Comparison of ENCODE assay signal across 9 mouse cellular contexts in the genomic region with DNA sequence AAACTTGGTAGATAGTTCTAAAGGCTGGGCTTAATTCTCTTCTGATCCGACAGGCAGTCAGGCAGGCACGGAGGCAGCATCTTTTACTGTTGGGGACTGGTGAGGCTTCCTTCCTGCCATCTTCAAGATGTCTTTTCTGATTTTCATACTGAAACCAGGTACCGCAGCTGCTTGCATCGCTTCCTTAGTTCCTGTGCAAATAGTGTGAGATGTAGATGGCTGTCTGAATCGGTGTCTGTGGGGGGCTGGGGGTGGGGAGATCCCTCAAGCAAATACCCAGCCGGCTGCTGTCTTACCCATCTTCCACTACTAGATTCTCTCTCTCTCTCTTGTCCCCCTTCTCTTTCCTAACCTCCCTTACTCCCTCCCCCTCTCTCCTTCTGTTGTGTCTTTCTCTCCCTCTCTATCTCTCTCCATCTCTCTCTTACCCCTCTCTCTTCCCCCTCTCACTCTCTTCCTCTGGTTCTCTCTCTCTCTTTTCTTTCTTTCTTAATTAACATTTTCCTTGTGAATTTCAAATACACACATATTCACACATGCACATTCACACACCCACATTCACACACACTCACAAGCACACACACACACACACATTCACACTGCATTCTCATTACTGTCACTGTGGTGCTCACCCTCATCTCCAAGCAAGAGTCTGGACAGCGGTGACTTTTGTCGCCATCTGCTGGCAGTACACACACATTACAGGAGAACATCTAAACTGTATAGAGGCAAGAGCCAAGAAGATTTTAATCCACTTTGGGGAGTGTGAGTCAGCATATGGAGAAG.
DNase-seq lines count a peak whose midpoint lies in the region; ATAC-seq lines count a peak whose summit lies in the region.
"Had no signal": no experiment of that assay in that cellular context is flagged by ENCODE, and none has a peak within 500 bp of the region (broad histone marks: within the 10 kb centered on the region; RNA-seq: fewer than 3 reads in every experiment).

No protein-coding gene starts in this region.

- H3K4me2 ChIP-seq in kidney, embryonic 14.5 days (replicated peaks; ENCODE audit: low read depth, low read length), result no peak overlapping the region
- H3K4me2 ChIP-seq in limb, embryonic 11.5 days (ENCODE audit: low read depth, severe bottlenecking), result no peak overlapping the region
- H3K4me2 ChIP-seq: embryonic facial prominence, embryonic 13.5 days had no signal

- H3K27me3 ChIP-seq in kidney, embryonic 14.5 days (ENCODE audit: control insufficient read depth, insufficient read depth, low read length), result no peaks in the 10 kb centered on the region
- no peaks in the 10 kb centered on the region for H3K27me3 ChIP-seq in limb, embryonic 11.5 days (ENCODE audit: control insufficient read depth, insufficient read depth, low read length)
- H3K27me3 ChIP-seq: embryonic facial prominence, embryonic 13.5 days had no signal

- no peaks in the 10 kb centered on the region for H3K9me3 ChIP-seq in kidney, embryonic 14.5 days (ENCODE audit: control insufficient read depth, low read length)
- no peaks in the 10 kb centered on the region for H3K9me3 ChIP-seq in limb, embryonic 11.5 days (ENCODE audit: control insufficient read depth, low read length)
- H3K9me3 ChIP-seq: embryonic facial prominence, embryonic 13.5 days had no signal

- no peaks in the 10 kb centered on the region for H3K4me1 ChIP-seq in kidney, embryonic 14.5 days (ENCODE audit: control insufficient read depth, insufficient read depth, low read length)
- no peaks in the 10 kb centered on the region for H3K4me1 ChIP-seq in limb, embryonic 11.5 days (ENCODE audit: control insufficient read depth, insufficient read depth, low read length)
- H3K4me1 ChIP-seq: embryonic facial prominence, embryonic 13.5 days had no signal

- H3K4me3 ChIP-seq in kidney, embryonic 14.5 days (ENCODE audit: low read length), result no peak overlapping the region
- H3K4me3 ChIP-seq in limb, embryonic 11.5 days (ENCODE audit: low read depth, low read length), result no peak overlapping the region
- H3K4me3 ChIP-seq: embryonic facial prominence, embryonic 13.5 days had no signal

- no peak overlapping the region for H3K27ac ChIP-seq in kidney, embryonic 14.5 days (ENCODE audit: low read depth, low read length)
- no peak overlapping the region for H3K27ac ChIP-seq in limb, embryonic 11.5 days (replicated peaks; ENCODE audit: low read depth, low read length)
- H3K27ac ChIP-seq: embryonic facial prominence, embryonic 13.5 days had no signal

- WGBS in kidney, embryonic 14.5 days, result 64% methylated on average over 8 of the region's 8 CpGs
- WGBS in limb, embryonic 11.5 days, result 70% methylated on average over 8 of the region's 8 CpGs

- peak; percentile 71 for ATAC-seq in kidney, embryonic 14.5 days (ENCODE audit: low FRiP score, low TSS enrichment)
- no peak for ATAC-seq in limb, embryonic 11.5 days (ENCODE audit: insufficient number of reproducible peaks, low FRiP score, low TSS enrichment, low read depth)
- peak; percentile 84 for ATAC-seq in monocyte, adult 5-6 weeks (replicated peaks; ENCODE audit: insufficient number of reproducible peaks, low FRiP score, low TSS enrichment, poor library complexity, severe bottlenecking)

- DNase-seq in 3T3-L1 (ENCODE audit: low read depth, low spot score) (peak; percentile 88), ZHBTc4 (ENCODE audit: low read depth, low spot score) (peak; percentile 73)
- peak; percentile 67 to 75 for DNase-seq in cerebellum, postnatal 36 days
- peak; percentile 4 to 25 for DNase-seq in gastrocnemius, adult 8-10 months (ENCODE audit: low spot score in 2 of 2)
- DNase-seq in limb, embryonic 11.5 days (ENCODE audit: low spot score), result peak; percentile 84
- DNase-seq in spleen, postnatal 4 days (ENCODE audit: low spot score in 2 of 2), result peak; percentile 59 to 81

- no peak overlapping the region for H3K9ac ChIP-seq in kidney, embryonic 14.5 days (ENCODE audit: low read depth, low read length)
- H3K9ac ChIP-seq in limb, embryonic 11.5 days (ENCODE audit: low read length), result no peak overlapping the region
- H3K9ac ChIP-seq: embryonic facial prominence, embryonic 13.5 days had no signal

- no peaks in the 10 kb centered on the region for H3K36me3 ChIP-seq in kidney, embryonic 14.5 days (ENCODE audit: control insufficient read depth, insufficient read depth, low read length)
- H3K36me3 ChIP-seq in limb, embryonic 11.5 days (ENCODE audit: control insufficient read depth, insufficient read depth, low read length), result no peaks in the 10 kb centered on the region
- H3K36me3 ChIP-seq: embryonic facial prominence, embryonic 13.5 days had no signal

Comparison
In these comparisons a context has a peak if more than half of its experiments do, and no peak if none do; other contexts are left out.
1. DNase-seq: peak in every context shown above with its lines; median percentile 88 in 3T3-L1; 84 in limb, embryonic 11.5 days; 73 in ZHBTc4; 71 in cerebellum, postnatal 36 days; 70 in spleen, postnatal 4 days; 14 in gastrocnemius, adult 8-10 months.